Mouse (Mus musculus): ENCODE results near the gene Mogat2. TPM values are rescaled to one million over a fixed set of nuclear protein-coding genes. Genes with fewer than 3 reads are reported as not detected.

Mogat2 gene
- polyA plus RNA-seq, 1 experiment from 2014 or later = 0.92 TPM

GRCm38 (mm10) chr7:99227267-99227666 lies 11.2 kb downstream of the Mogat2 start:
- Histone ChIP-seq H3K9me3 (ENCODE audit: control insufficient read depth, low read length) (no peaks in the 10 kb centered on the region), H3K4me1 (ENCODE audit: control insufficient read depth, insufficient read depth, low read length) (no peaks in the 10 kb centered on the region), H3K27me3 (ENCODE audit: control insufficient read depth, insufficient read depth, low read length) (no peaks in the 10 kb centered on the region), H3K4me2 (ENCODE audit: low read depth, low read length) (no peak overlapping the region), H3K36me3 (ENCODE audit: control insufficient read depth, insufficient read depth, low read length) (no peaks in the 10 kb centered on the region), H3K4me3 (ENCODE audit: low read depth, low read length) (no peak overlapping the region), H3K9ac (replicated peaks; ENCODE audit: low read depth, low read length) (no peak overlapping the region), H3K27ac (ENCODE audit: low read depth, low read length) (no peak overlapping the region)
- ATAC-seq (ENCODE audit: low read depth) = no peak
- 98% methylated on average over 4 of the region's 4 CpGs for WGBS

GRCm38 (mm10) chr7:99226662-99227061 lies 11.8 kb downstream of the Mogat2 start:
- Histone ChIP-seq H3K4me1 (ENCODE audit: control insufficient read depth, insufficient read depth, low read length) (no peaks in the 10 kb centered on the region), H3K27me3 (ENCODE audit: control insufficient read depth, insufficient read depth, low read length) (no peaks in the 10 kb centered on the region), H3K27ac (ENCODE audit: low read depth, low read length) (no peak overlapping the region), H3K36me3 (ENCODE audit: control insufficient read depth, insufficient read depth, low read length) (no peaks in the 10 kb centered on the region), H3K4me2 (ENCODE audit: low read depth, low read length) (no peak overlapping the region), H3K9ac (replicated peaks; ENCODE audit: low read depth, low read length) (no peak overlapping the region), H3K9me3 (ENCODE audit: control insufficient read depth, low read length) (no peaks in the 10 kb centered on the region), H3K4me3 (ENCODE audit: low read depth, low read length) (no peak overlapping the region)
- ATAC-seq (ENCODE audit: low read depth) = no peak
- WGBS = 93% methylated on average over 10 of the region's 10 CpGs

- Histone ChIP-seq H3K9ac (replicated peaks; ENCODE audit: low read depth, low read length) (no peak overlapping the region), H3K4me3 (ENCODE audit: low read depth, low read length) (no peak overlapping the region), H3K9me3 (ENCODE audit: control insufficient read depth, low read length) (no peaks in the 10 kb centered on the region), H3K4me2 (ENCODE audit: low read depth, low read length) (no peak overlapping the region), H3K27me3 (ENCODE audit: control insufficient read depth, insufficient read depth, low read length) (no peaks in the 10 kb centered on the region), H3K4me1 (ENCODE audit: control insufficient read depth, insufficient read depth, low read length) (no peaks in the 10 kb centered on the region), H3K27ac (ENCODE audit: low read depth, low read length) (no peak overlapping the region), H3K36me3 (ENCODE audit: control insufficient read depth, insufficient read depth, low read length) (no peaks in the 10 kb centered on the region)
- 85% methylated on average over 6 of the region's 6 CpGs for WGBS
- no peak for ATAC-seq (ENCODE audit: low read depth)
These were observed 13.0 kb downstream of the Mogat2 start for GRCm38 (mm10) chr7:99225421-99225820.

- Histone ChIP-seq H3K27ac (ENCODE audit: low read depth, low read length) (no peak overlapping the region), H3K9me3 (ENCODE audit: control insufficient read depth, low read length) (no peaks in the 10 kb centered on the region)
- 53% methylated on average over 1 of the region's 1 CpGs for WGBS
These were observed 13.7 kb downstream of the Mogat2 start for GRCm38 (mm10) chr7:99224648-99225190.

GRCm38 (mm10) chr7:99224225-99224624 lies 14.2 kb downstream of the Mogat2 start:
- Histone ChIP-seq H3K4me1 (ENCODE audit: control insufficient read depth, insufficient read depth, low read length) (no peaks in the 10 kb centered on the region), H3K27ac (ENCODE audit: low read depth, low read length) (no peak overlapping the region), H3K36me3 (ENCODE audit: control insufficient read depth, insufficient read depth, low read length) (no peaks in the 10 kb centered on the region), H3K27me3 (ENCODE audit: control insufficient read depth, insufficient read depth, low read length) (no peaks in the 10 kb centered on the region), H3K9ac (replicated peaks; ENCODE audit: low read depth, low read length) (no peak overlapping the region), H3K9me3 (ENCODE audit: control insufficient read depth, low read length) (no peaks in the 10 kb centered on the region), H3K4me2 (ENCODE audit: low read depth, low read length) (no peak overlapping the region), H3K4me3 (ENCODE audit: low read depth, low read length) (no peak overlapping the region)
- ATAC-seq (ENCODE audit: low read depth) = no peak
- WGBS = 70% methylated on average over 7 of the region's 7 CpGs

More at GRCm38 (mm10) chr7:99224648-99225190, 13.7 kb downstream of the Mogat2 start:
- no peak for ATAC-seq (ENCODE audit: low read depth)
- H3K4me3 ChIP-seq (ENCODE audit: low read depth, low read length) = no peak overlapping the region
- H3K4me2 ChIP-seq (ENCODE audit: low read depth, low read length) = no peak overlapping the region
- no peaks in the 10 kb centered on the region for H3K27me3 ChIP-seq (ENCODE audit: control insufficient read depth, insufficient read depth, low read length)
- H3K9ac ChIP-seq (replicated peaks; ENCODE audit: low read depth, low read length) = no peak overlapping the region
- no peaks in the 10 kb centered on the region for H3K4me1 ChIP-seq (ENCODE audit: control insufficient read depth, insufficient read depth, low read length)
- no peaks in the 10 kb centered on the region for H3K36me3 ChIP-seq (ENCODE audit: control insufficient read depth, insufficient read depth, low read length)

GRCm38 (mm10) chr7:99217338-99218074 lies 20.9 kb downstream of the Mogat2 start:
- H3K4me1 ChIP-seq (ENCODE audit: control insufficient read depth, insufficient read depth, low read length) = 0 out of 2 replicates have a peak, but pooled peaks cover 2% of the 10 kb centered on the region
- H3K9ac ChIP-seq (replicated peaks; ENCODE audit: low read depth, low read length) = no peak overlapping the region
- no peaks in the 10 kb centered on the region for H3K27me3 ChIP-seq (ENCODE audit: control insufficient read depth, insufficient read depth, low read length)
- no peaks in the 10 kb centered on the region for H3K9me3 ChIP-seq (ENCODE audit: control insufficient read depth, low read length)
- no peaks in the 10 kb centered on the region for H3K36me3 ChIP-seq (ENCODE audit: control insufficient read depth, insufficient read depth, low read length)
- WGBS = 50% methylated on average over 3 of the region's 3 CpGs
- no peak overlapping the region for H3K27ac ChIP-seq (ENCODE audit: low read depth, low read length)
- ATAC-seq (ENCODE audit: low read depth) = peak; percentile 79
- no peak overlapping the region for H3K4me3 ChIP-seq (ENCODE audit: low read depth, low read length)
- no peak overlapping the region for H3K4me2 ChIP-seq (ENCODE audit: low read depth, low read length)

GRCm38 (mm10) chr7:99215347-99215855 lies 23.0 kb downstream of the Mogat2 start:
- Histone ChIP-seq H3K27ac (ENCODE audit: low read depth, low read length) (no peak overlapping the region), H3K36me3 (ENCODE audit: control insufficient read depth, insufficient read depth, low read length) (no peaks in the 10 kb centered on the region), H3K4me1 (ENCODE audit: control insufficient read depth, insufficient read depth, low read length) (0 out of 2 replicates have a peak, but pooled peaks cover 2% of the 10 kb centered on the region), H3K9ac (replicated peaks; ENCODE audit: low read depth, low read length) (no peak overlapping the region), H3K27me3 (ENCODE audit: control insufficient read depth, insufficient read depth, low read length) (no peaks in the 10 kb centered on the region), H3K9me3 (ENCODE audit: control insufficient read depth, low read length) (no peaks in the 10 kb centered on the region), H3K4me3 (ENCODE audit: low read depth, low read length) (no peak overlapping the region), H3K4me2 (ENCODE audit: low read depth, low read length) (no peak overlapping the region)
- no peak for ATAC-seq (ENCODE audit: low read depth)
- 73% methylated on average over 8 of the region's 8 CpGs for WGBS

GRCm38 (mm10) chr7:99214621-99215185 lies 23.7 kb downstream of the Mogat2 start:
- Histone ChIP-seq H3K4me1 (ENCODE audit: control insufficient read depth, insufficient read depth, low read length) (0 out of 2 replicates have a peak, but pooled peaks cover 2% of the 10 kb centered on the region), H3K27ac (ENCODE audit: low read depth, low read length) (no peak overlapping the region), H3K9me3 (ENCODE audit: control insufficient read depth, low read length) (no peaks in the 10 kb centered on the region), H3K27me3 (ENCODE audit: control insufficient read depth, insufficient read depth, low read length) (no peaks in the 10 kb centered on the region), H3K4me3 (ENCODE audit: low read depth, low read length) (no peak overlapping the region), H3K9ac (replicated peaks; ENCODE audit: low read depth, low read length) (no peak overlapping the region), H3K36me3 (ENCODE audit: control insufficient read depth, insufficient read depth, low read length) (no peaks in the 10 kb centered on the region), H3K4me2 (ENCODE audit: low read depth, low read length) (no peak overlapping the region)
- 81% methylated on average over 10 of the region's 10 CpGs for WGBS
- ATAC-seq (ENCODE audit: low read depth) = no peak

- H3K4me2 ChIP-seq (ENCODE audit: low read depth, low read length) = no peak overlapping the region
- no peak overlapping the region for H3K9ac ChIP-seq (replicated peaks; ENCODE audit: low read depth, low read length)
- H3K4me3 ChIP-seq (ENCODE audit: low read depth, low read length) = no peak overlapping the region
- H3K36me3 ChIP-seq (ENCODE audit: control insufficient read depth, insufficient read depth, low read length) = no peaks in the 10 kb centered on the region
- H3K4me1 ChIP-seq (ENCODE audit: control insufficient read depth, insufficient read depth, low read length) = 0 out of 2 replicates have a peak, but pooled peaks cover 2% of the 10 kb centered on the region
- H3K27ac ChIP-seq (ENCODE audit: low read depth, low read length) = no peak overlapping the region
- 92% methylated on average over 2 of the region's 2 CpGs for WGBS
- no peak for ATAC-seq (ENCODE audit: low read depth)
- no peaks in the 10 kb centered on the region for H3K9me3 ChIP-seq (ENCODE audit: control insufficient read depth, low read length)
- H3K27me3 ChIP-seq (ENCODE audit: control insufficient read depth, insufficient read depth, low read length) = no peaks in the 10 kb centered on the region
These were observed 24.7 kb downstream of the Mogat2 start for GRCm38 (mm10) chr7:99213686-99214085.

All from neural tube, embryonic 14.5 days (tissue).